Mouse (Mus musculus) left cerebral cortex, adult 8-10 months (tissue): ENCODE data around the gene Selenom. TPM values are rescaled to one million over a fixed set of nuclear protein-coding genes. Genes with fewer than 3 reads are reported as not detected.

Experiments
- DNase-seq, 2 experiments: peaks; one replicate each; pipeline ENCODE4 v3.0.0; 2022; ENCODE audit warnings: low spot score in 2 of 2
- total RNA-seq, 4 experiments: library from RNA; stranded (reverse); gene quantifications; 2 replicates each; pipeline ENCODE4 v1.2.4; 2022

Gene Selenom
- total RNA-seq, 4 experiments from 2014 or later: 149 to 172 (median 160) TPM

GRCm38 (mm10) chr11:3513291-3513690 lies 1.2 kb upstream of the Selenom start:
- DNase-seq: no peak

GRCm38 (mm10) chr11:3515216-3515615 lies 732 bp downstream of the Selenom start:
- DNase-seq: no peak

- DNase-seq: no peak
Observed at GRCm38 (mm10) chr11:3515637-3516036, 1.2 kb downstream of the Selenom start.

GRCm38 (mm10) chr11:3516121-3516520 lies 1.6 kb downstream of the Selenom start:
- no peak for DNase-seq

- DNase-seq: no peak
Observed at GRCm38 (mm10) chr11:3516859-3517845, 2.7 kb downstream of the Selenom start.

GRCm38 (mm10) chr11:3517846-3518732 lies 3.6 kb downstream of the Selenom start:
- no peak for DNase-seq

GRCm38 (mm10) chr11:3519051-3519726 lies 4.7 kb downstream of the Selenom start:
- DNase-seq: no peak

- no peak for DNase-seq
Observed at GRCm38 (mm10) chr11:3519756-3520398, 5.4 kb downstream of the Selenom start.

GRCm38 (mm10) chr11:3520919-3521318 lies 6.4 kb downstream of the Selenom start:
- DNase-seq: no peak

- no peak for DNase-seq
Observed at GRCm38 (mm10) chr11:3521339-3522224, 7.1 kb downstream of the Selenom start.

- no peak for DNase-seq
Observed at GRCm38 (mm10) chr11:3522285-3523000, 8.0 kb downstream of the Selenom start.

- DNase-seq: no peak
Observed at GRCm38 (mm10) chr11:3523840-3524582, 9.5 kb downstream of the Selenom start.

- no peak for DNase-seq
Observed at GRCm38 (mm10) chr11:3525560-3525959, 11.1 kb downstream of the Selenom start.

GRCm38 (mm10) chr11:3526207-3526606 lies 11.7 kb downstream of the Selenom start:
- no peak for DNase-seq

GRCm38 (mm10) chr11:3526979-3527738 lies 12.7 kb downstream of the Selenom start:
- no peak for DNase-seq

GRCm38 (mm10) chr11:3527766-3528165 lies 13.3 kb downstream of the Selenom start:
- DNase-seq: no peak

GRCm38 (mm10) chr11:3528208-3528607 lies 13.7 kb downstream of the Selenom start:
- no peak for DNase-seq
